Mouse (Mus musculus) megakaryocyte-erythroid progenitor cell, adult 5-6 weeks (primary cell): Measurements from ENCODE around the gene Msh4. TPM values are rescaled to one million over a fixed set of nuclear protein-coding genes. Genes with fewer than 3 reads are reported as not detected.
"Not testable (repeated sequence)": the region's sequence is repeated elsewhere in the genome, so short reads cannot be mapped to it uniquely, and the experiment has no call there.

Experiments
- ATAC-seq: replicated peaks from 2 replicates; pipeline ENCODE4 v1.8.0; 2016; ENCODE audit warnings: mild to moderate bottlenecking, inconsistent platforms; ENCODE audit not compliant: severe bottlenecking, poor library complexity, low FRiP score, low TSS enrichment
- total RNA-seq, 2 experiments: library from RNA; stranded (forward) in 1 of 2; stranded (reverse) in 1 of 2; fragments of 200-1000, 215-1000 nt in 1 of 2; fragments of >200 nt in 1 of 2; fragmentation: Nextera tagmentation in 1 of 2; gene quantifications; 2 replicates each; pipeline ENCODE4 v1.2.3; 2014 to 2017

Msh4 gene
- total RNA-seq, 2 experiments from 2014 or later, result 0.17 TPM; not detected in 1

GRCm38 (mm10) chr3:153863816-153864215, 42.1 kb downstream of the Msh4 start:
- ATAC-seq, result no peak

GRCm38 (mm10) chr3:153860392-153860791, 45.5 kb downstream of the Msh4 start:
- ATAC-seq, result peak; percentile 62

GRCm38 (mm10) chr3:153858350-153859001, 47.5 kb downstream of the Msh4 start:
- ATAC-seq, result peak; percentile 25; the same call in 1 of the 2 replicates

- peak; percentile 94 for ATAC-seq
Measured at GRCm38 (mm10) chr3:153852266-153852665, 53.7 kb downstream of the Msh4 start.

- peak; percentile 40; the same call in 1 of the 2 replicates for ATAC-seq
Measured at GRCm38 (mm10) chr3:153850759-153851158, 55.2 kb downstream of the Msh4 start.

GRCm38 (mm10) chr3:153849368-153850015, 56.4 kb downstream of the Msh4 start:
- peak; percentile 71 for ATAC-seq

- ATAC-seq, result no peak
Measured at GRCm38 (mm10) chr3:153847207-153847733, 58.7 kb downstream of the Msh4 start.

GRCm38 (mm10) chr3:153846109-153846508, 59.8 kb downstream of the Msh4 start:
- no peak for ATAC-seq

- ATAC-seq, result no peak
Measured at GRCm38 (mm10) chr3:153845500-153845899, 60.4 kb downstream of the Msh4 start.

- ATAC-seq, result no peak
Measured at GRCm38 (mm10) chr3:153844757-153845156, 61.2 kb downstream of the Msh4 start.

GRCm38 (mm10) chr3:153844030-153844429, 61.9 kb downstream of the Msh4 start, which contains the start of gene Asb17:
Gene Asb17, plus strand, starts transcription at chr3:153844209.
- ATAC-seq, result no peak

GRCm38 (mm10) chr3:153837593-153837992, 68.3 kb downstream of the Msh4 start:
- no peak for ATAC-seq

- no peak for ATAC-seq
Measured at GRCm38 (mm10) chr3:153836316-153836715, 69.6 kb downstream of the Msh4 start.

GRCm38 (mm10) chr3:153835455-153836086, 70.4 kb downstream of the Msh4 start:
- peak; percentile 60 for ATAC-seq

GRCm38 (mm10) chr3:153834071-153834470, 71.9 kb downstream of the Msh4 start:
- no peak for ATAC-seq

- no peak for ATAC-seq
Measured at GRCm38 (mm10) chr3:153832654-153832945, 73.3 kb downstream of the Msh4 start.

- peak; percentile 80 for ATAC-seq
Measured at GRCm38 (mm10) chr3:153831873-153832653, 73.9 kb downstream of the Msh4 start.

GRCm38 (mm10) chr3:153831014-153831872, 74.7 kb downstream of the Msh4 start:
- peak; percentile 80 for ATAC-seq

GRCm38 (mm10) chr3:153829788-153830187, 76.2 kb downstream of the Msh4 start:
- ATAC-seq, result not testable (repeated sequence)
